11 mouse cellular contexts compared by ENCODE assay signal in the genomic region with DNA sequence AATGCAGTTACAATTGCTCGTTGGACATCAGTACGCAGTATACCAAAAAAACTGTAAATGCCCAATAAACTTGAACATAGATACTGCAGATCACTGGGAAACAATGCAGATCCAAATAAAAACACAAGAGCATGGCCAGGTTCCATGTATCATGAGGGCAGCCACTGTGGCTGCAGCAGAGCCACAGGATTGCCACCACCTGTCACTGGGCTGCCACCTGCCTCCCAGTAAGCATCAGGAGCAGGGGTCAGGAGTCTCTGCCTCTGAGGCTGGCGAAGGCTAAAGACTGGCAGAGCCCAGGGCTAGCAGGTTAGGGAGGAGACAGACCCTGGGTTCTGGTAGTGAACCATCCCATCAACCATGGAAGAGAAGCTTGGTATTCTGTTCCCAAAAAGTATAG.
DNase-seq lines count a peak whose midpoint lies in the region.
"Had no signal": no experiment of that assay in that cellular context is flagged by ENCODE, and none has a peak within 500 bp of the region (broad histone marks: within the 10 kb centered on the region; RNA-seq: fewer than 3 reads in every experiment).

No protein-coding gene starts in this region.

- peak; percentile 16 to 52 for DNase-seq in cerebellum, postnatal 14 days
- DNase-seq in cerebellum, adult 8-10 months, result no peak
- DNase-seq in cerebellum, postnatal 36 days, result peak; percentile 5 to 7
- DNase-seq in cerebellum, adult 9-10 months, result no peak
- DNase-seq in left cerebral cortex, adult 11 months (ENCODE audit: low spot score), result no peak
- DNase-seq: adrenal gland, adult 2 months; adrenal gland, postnatal 10 days; adrenal gland, postnatal 25 days; cerebellum, adult 11-12 months; cerebellum, adult 9-11 months; embryo, embryonic 11 days had no signal

Comparison
In these comparisons a context has a peak if more than half of its experiments do, and no peak if none do; other contexts are left out.
1. DNase-seq: peak in cerebellum, postnatal 14 days (2 of 2) and cerebellum, postnatal 36 days (2 of 2); none in cerebellum, adult 8-10 months (single experiment), cerebellum, adult 9-10 months (single experiment) and left cerebral cortex, adult 11 months (single experiment).